23 mouse cellular contexts compared by ENCODE assay signal in the genomic region with DNA sequence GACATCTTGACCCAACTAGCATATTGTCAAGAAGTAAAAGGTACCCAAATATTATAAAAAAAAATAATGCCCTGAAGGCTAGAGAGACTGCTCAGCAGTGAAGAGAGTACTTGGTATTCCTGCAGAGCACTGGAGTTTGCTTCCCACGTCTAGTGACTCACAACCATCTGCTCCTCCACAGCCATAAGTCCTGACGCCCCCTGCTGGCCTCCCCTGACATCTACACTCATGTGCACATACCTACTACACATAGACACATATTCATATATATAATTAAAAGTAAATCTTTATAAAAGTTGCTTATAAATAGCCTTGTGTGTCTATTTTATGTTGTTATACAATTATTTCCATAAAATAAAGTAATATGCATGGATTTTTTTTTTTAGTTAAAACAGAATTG. TPM values are rescaled to one million over a fixed set of nuclear protein-coding genes. Genes with fewer than 3 reads are reported as not detected.
A peak's percentile ranks its signal among the peaks of the same experiment; 100 is the strongest.
DNase-seq lines count a peak whose midpoint lies in the region; TF ChIP-seq lines count a peak whose summit lies in the region.
"Had no signal": no experiment of that assay in that cellular context is flagged by ENCODE, and none has a peak within 500 bp of the region (broad histone marks: within the 10 kb centered on the region; RNA-seq: fewer than 3 reads in every experiment).

No protein-coding gene starts in this region.

- H3K27ac ChIP-seq in left cerebral cortex, adult 2 months = no peak overlapping the region
- no peak overlapping the region for H3K27ac ChIP-seq in ES-Bruce4 (ENCODE audit: insufficient read depth, low read length)
- H3K27ac ChIP-seq: embryonic facial prominence, embryonic 15.5 days; hindbrain, embryonic 15.5 days; liver, embryonic 15.5 days; neural tube, embryonic 13.5 days had no signal

- no peaks in the 10 kb centered on the region for H3K36me3 ChIP-seq in ES-Bruce4 (ENCODE audit: control insufficient read depth, insufficient read depth, low read length, poor library complexity, severe bottlenecking)
- H3K36me3 ChIP-seq: embryonic facial prominence, embryonic 15.5 days; liver, embryonic 15.5 days had no signal

- TF ChIP-seq POLR2A in ES-Bruce4 (IDR thresholded peaks at IDR 0.05; ENCODE audit: insufficient read depth, low read length) = no peak

- no peaks in the 10 kb centered on the region for H3K9me3 ChIP-seq in ES-Bruce4 (replicated peaks; ENCODE audit: control insufficient read depth, insufficient read depth, low read length, poor library complexity, severe bottlenecking)
- H3K9me3 ChIP-seq: embryonic facial prominence, embryonic 15.5 days; hindbrain, embryonic 15.5 days; liver, embryonic 15.5 days had no signal

- H3K4me3 ChIP-seq in left cerebral cortex, adult 2 months = no peak overlapping the region
- H3K4me3 ChIP-seq in ES-Bruce4 (ENCODE audit: low read depth, low read length) = no peak overlapping the region
- H3K4me3 ChIP-seq: embryonic facial prominence, embryonic 15.5 days; hindbrain, embryonic 15.5 days; liver, embryonic 15.5 days; neural tube, embryonic 13.5 days had no signal

- DNase-seq in cerebellum, postnatal 25 days = peak; percentile 18 to 23
- no peak for DNase-seq in cerebellum, adult 18-20 months
- peak in 1 of 2 experiments; percentile 34 for DNase-seq in left cerebral cortex, adult 2 months (ENCODE audit: extremely low spot score in 1 of 2, low spot score in 2 of 2)
- no peak for DNase-seq in left cerebral cortex, adult 9 months (ENCODE audit: low spot score in 2 of 2)
- peak; percentile 36 for DNase-seq in brain, adult 2 months (ENCODE audit: low read depth, low spot score)
- DNase-seq in spleen, adult 12 weeks (ENCODE audit: low spot score) = no peak
- DNase-seq in right cerebral cortex, adult 2 months (ENCODE audit: low spot score in 2 of 2) = no peak
- DNase-seq: adrenal gland, adult 8-10 months; cerebellum, adult 8-10 months; gastrocnemius, postnatal 25 days; kidney, adult 9 months; layer of hippocampus, postnatal 36 days; right cerebral cortex, postnatal 14 days; thymus, adult 2 months had no signal

- peak; percentile 36 for TF ChIP-seq CTCF in left cerebral cortex, adult 2 months (IDR thresholded peaks at IDR 0.05)
- TF ChIP-seq CTCF in ES-Bruce4 (IDR thresholded peaks at IDR 0.05; ENCODE audit: low read depth, low read length) = peak; percentile 18

- peaks cover 2% of the 10 kb centered on the region for H3K4me1 ChIP-seq in ES-Bruce4 (ENCODE audit: control insufficient read depth, insufficient read depth, low read length)
- H3K4me1 ChIP-seq: embryonic facial prominence, embryonic 15.5 days; hindbrain, embryonic 15.5 days; liver, embryonic 15.5 days; neural tube, embryonic 13.5 days had no signal

- H3K9ac ChIP-seq in ES-Bruce4 (ENCODE audit: low read depth, poor library complexity, severe bottlenecking) = no peak overlapping the region
- H3K9ac ChIP-seq: embryonic facial prominence, embryonic 15.5 days; hindbrain, embryonic 15.5 days; liver, embryonic 15.5 days; neural tube, embryonic 13.5 days had no signal

- TF ChIP-seq EP300 in ES-Bruce4 (IDR thresholded peaks at IDR 0.05; ENCODE audit: insufficient read depth, low read depth, low read length) = no peak

- intact Hi-C loops in left cerebral cortex, adult 2 months (cut with DNase I) = no loop called here

- no peaks in the 10 kb centered on the region for H3K27me3 ChIP-seq in ES-Bruce4 (ENCODE audit: control insufficient read depth, insufficient read depth, low read length, poor library complexity, severe bottlenecking)
- H3K27me3 ChIP-seq: embryonic facial prominence, embryonic 15.5 days; hindbrain, embryonic 15.5 days; liver, embryonic 15.5 days; neural tube, embryonic 13.5 days had no signal

RNA-seq across cellular contexts. Expression of a gene that starts 24.5 kb away (rescaled TPM):
- total RNA-seq in left cerebral cortex, adult 2 months (2021) = 100 to 1,000 TPM; 197 to 200 TPM
- 37.8 and 41.2 TPM in 2 replicates for polyA plus RNA-seq in ES-Bruce4 (2011; ENCODE audit: insufficient read depth, insufficient read length, low read depth, missing spikeins)

RNA-seq across cellular contexts. Expression of a gene that starts 25.1 kb away (rescaled TPM):
- total RNA-seq in left cerebral cortex, adult 2 months (2021) = not detected
- not detected in 2 replicates for polyA plus RNA-seq in ES-Bruce4 (2011; ENCODE audit: insufficient read depth, insufficient read length, low read depth, missing spikeins)
- total RNA-seq: adrenal gland, adult 8-10 months; gastrocnemius, postnatal 25 days; heart, postnatal 25 days; layer of hippocampus, postnatal 36 days; megakaryocyte-erythroid progenitor cell, adult 5-6 weeks had no signal
- polyA plus RNA-seq: forebrain, embryonic 11.5 days; limb, embryonic 11.5 days; neural tube, embryonic 13.5 days had no signal

Comparison
In these comparisons a context has a peak if more than half of its experiments do, and no peak if none do; other contexts are left out.
1. DNase-seq: peak in cerebellum, postnatal 25 days (2 of 2) and brain, adult 2 months (single experiment); none in cerebellum, adult 18-20 months (0 of 2), left cerebral cortex, adult 9 months (0 of 2), spleen, adult 12 weeks (single experiment) and right cerebral cortex, adult 2 months (0 of 2).